Mouse (Mus musculus): ENCODE data around the gene Wnt6. TPM values are rescaled to one million over a fixed set of nuclear protein-coding genes. Genes with fewer than 3 reads are reported as not detected.

Gene Wnt6
- total RNA-seq, 2 experiments from 2014 or later = 1.1 to 1.8 TPM

DNA sequence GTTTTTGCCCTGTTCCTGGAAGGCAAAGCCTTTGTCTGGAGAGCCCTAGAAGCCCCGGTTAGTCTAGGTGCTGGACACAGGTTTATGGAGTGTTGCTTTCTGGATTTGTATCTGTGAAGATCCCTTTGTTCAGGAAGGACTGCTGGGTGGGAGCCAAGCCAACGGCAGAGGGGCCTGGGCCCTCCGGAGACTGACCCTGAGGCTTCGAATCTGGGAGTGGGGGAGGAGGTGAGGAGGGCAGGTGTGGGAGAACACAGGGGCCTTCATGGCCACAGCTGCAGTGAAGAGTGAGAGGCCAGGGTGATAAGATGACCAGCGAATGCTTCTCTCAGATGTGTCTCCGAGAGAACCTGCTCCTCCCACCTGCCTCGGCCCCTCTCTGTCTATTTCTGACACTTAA is 2.4 kb downstream of the Wnt6 start:
- no peak for DNase-seq (ENCODE audit: low spot score in 2 of 2)

DNA sequence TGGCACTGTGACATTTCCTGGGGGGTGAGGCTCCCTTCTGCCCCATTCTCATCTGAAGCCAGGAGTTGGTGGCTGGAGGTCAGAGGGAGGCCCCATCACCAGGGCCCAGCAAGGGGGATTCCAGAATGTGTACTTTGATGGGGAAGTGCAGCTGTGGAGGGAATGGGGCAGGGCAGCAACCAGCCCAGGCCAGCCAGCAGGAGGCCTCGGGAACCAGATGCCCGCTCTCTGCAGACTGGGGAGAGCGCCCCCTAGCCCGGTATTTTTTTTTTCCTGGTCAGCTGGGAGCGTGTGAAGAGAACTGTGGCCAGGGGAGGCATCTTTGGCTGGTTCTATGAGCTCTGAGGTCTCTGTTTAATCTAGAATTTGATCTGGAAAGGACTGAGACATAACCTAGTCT is 4.1 kb downstream of the Wnt6 start:
- no peak for DNase-seq (ENCODE audit: low spot score in 2 of 2)

DNA sequence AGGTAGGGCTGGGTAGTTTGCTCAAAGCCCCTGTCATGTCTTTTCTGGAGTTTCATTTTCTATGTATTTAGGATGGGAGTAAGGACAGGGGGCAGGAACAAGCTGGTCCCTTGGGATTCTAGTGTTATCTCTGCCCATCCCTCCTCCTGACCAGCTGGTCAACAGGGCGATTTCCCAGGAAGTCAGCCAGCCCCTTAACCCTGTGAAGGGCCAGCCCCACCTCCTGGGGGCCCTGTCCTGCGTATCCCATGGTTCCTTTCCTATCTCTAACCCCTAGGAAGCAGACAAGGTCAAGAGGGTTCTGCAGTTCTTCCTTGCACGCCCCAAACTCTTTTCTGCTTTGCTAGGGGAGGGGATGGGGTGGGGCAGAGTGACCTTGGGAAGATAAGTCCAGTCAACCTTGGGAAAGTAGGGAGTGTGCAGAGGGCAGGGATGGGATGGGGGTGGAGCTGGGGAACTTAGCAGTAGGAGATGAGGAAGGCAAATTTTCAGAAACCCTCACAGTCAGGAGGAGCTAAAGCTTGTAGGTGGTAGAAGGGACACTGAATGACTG is 7.3 kb downstream of the Wnt6 start:
- no peak for DNase-seq (ENCODE audit: low spot score in 2 of 2)

DNA sequence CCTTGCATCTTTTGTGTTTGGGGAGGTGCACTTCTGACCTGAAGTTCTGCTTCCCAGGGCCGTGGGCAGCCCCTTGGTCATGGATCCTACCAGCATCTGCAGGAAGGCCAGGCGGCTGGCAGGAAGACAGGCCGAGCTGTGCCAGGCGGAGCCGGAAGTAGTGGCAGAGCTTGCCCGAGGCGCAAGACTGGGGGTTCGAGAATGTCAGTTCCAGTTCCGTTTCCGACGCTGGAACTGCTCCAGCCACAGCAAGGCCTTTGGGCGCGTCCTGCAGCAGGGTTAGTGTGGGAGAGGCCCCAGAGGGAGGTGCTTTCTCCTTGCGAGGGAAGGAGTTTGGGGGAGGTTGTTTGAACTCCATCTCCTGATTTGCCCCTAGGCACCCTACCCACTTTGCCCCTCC is 10.4 kb downstream of the Wnt6 start:
- DNase-seq (ENCODE audit: low spot score in 2 of 2) = no peak

DNA sequence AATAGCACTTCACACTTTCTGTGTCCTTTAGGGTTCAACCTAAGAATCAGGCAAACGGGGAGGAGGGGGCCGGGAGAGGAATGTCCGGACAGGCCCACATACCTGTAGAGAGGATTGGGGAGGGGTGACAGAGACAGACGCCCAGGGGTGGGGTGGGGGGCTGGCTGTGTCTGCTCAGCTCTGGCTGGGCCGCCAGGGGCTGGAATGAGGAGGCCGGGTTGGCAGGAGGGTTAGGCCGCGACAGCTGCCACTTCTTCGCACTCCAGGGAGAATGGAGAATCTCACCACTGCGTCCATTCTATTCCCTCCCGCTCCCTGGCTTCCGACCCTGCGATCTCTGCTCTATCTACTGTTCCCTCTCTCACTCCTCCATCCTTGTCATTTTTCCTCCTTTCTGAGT is 11.9 kb downstream of the Wnt6 start:
- DNase-seq (ENCODE audit: low spot score in 2 of 2) = no peak

DNA sequence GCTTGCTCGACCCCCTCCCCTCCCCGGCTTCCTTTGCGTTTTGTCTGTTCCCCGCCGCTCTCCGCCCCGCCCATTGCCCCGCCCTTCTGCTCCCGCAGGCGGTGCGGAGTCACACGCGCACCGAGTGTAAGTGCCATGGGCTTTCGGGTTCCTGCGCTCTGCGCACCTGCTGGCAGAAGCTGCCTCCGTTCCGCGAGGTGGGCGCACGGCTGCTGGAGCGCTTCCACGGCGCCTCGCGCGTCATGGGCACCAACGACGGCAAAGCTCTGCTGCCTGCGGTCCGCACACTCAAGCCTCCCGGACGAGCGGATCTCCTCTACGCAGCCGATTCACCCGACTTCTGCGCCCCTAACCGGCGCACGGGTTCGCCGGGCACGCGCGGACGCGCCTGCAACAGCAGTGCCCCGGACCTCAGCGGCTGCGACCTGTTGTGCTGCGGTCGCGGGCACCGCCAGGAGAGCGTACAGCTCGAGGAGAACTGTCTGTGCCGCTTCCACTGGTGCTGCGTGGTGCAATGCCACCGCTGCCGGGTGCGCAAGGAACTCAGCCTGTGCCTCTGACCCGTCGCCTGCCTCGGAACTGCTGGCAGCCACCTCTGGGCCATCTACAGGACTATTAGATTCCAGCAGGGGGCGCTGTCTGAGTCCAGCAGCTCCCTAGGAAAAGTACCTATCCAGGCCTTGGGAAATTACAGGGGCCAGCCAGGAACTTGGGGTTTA is 12.5 kb downstream of the Wnt6 start:
- DNase-seq (ENCODE audit: low spot score in 2 of 2) = peak in 1 of 2 experiments; percentile 71

DNA sequence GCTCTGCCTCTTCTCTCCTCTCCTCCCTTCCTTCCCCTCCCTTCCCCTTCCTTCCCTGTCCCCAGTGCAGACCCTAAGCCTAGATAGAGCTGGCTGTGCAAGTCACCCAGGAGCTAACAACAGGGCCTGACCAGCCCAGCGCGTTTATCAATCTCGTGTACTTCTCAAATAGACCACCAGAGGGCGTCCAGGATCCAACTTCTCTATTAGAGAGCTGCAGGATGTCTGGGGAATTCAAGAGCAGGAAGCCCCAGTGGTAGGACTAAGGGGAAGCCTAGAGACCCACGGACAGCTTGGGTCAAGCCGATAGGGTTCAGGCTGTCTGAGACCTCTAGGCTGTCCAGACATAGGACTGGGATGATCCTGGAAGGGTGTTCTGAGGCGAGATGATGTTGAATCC is 16.2 kb downstream of the Wnt6 start:
- peak in 1 of 2 experiments; percentile 74 for DNase-seq (ENCODE audit: low spot score in 2 of 2)

DNA sequence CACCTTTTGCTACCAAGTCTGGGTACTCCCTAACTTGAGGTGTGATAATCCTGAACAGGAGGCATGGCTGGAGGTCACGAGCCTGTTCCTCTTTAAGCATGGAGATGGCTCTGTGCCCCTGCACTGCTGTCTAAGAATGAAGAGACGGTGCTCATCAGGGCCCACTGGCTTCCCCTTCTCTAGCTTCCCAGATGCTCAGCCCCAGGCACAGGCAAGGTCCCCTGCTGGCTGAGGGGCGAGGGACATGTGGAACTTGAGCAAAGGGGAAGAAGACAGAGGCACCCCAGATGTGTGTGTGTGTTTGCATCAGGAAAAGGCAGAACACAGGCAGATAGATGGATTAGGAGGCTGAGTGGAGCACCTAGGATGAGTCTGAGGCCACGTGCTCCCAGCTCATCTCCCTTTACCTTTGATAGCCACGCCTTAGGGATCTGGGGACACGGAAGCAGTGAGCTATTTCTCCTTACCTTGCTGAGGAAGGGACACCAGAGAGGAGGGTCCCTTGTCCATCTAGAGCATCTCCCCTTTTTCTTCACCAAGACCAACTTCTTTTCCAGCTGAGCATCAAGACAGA is 17.0 kb downstream of the Wnt6 start:
- DNase-seq (ENCODE audit: low spot score in 2 of 2) = no peak

DNA sequence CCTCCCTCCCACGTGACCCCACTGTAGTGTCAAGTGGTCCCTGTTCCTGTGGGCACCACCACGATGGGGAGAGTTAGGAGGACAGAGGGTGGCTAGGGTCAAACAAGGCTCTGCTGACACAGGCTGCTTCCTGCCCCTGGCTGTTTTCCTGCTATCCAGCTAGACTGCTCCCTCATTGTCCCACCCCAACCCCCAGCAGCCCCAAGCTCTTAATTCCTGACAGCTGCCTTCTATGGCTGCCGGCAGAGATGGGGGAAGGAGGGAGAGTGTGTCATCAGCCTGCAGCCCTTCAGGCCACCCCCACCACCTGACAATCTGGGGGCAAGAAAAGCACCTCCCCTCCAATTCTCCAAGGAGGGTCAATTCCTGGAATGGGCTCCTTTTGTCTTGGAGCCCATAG is 18.4 kb downstream of the Wnt6 start:
- DNase-seq (ENCODE audit: low spot score in 2 of 2) = no peak

DNA sequence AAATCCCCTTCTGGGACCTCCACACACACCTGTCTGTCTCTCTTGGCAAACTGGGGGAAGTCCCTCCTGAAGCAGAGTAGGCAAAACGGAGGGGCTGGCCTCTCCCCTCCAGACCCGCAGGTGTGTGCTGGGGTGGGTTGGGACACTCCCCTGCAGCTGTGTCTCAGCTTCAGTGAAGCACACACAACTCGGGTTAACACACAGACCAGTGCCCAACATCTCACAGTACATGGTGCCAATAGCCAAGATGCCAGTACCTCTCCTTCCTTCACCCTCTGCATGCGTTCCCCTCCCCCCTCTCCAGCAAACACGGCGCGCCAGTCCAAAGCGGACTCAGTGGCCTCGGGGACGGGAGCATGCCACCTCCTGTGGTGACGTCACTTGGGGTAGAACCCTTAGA is 19.6 kb downstream of the Wnt6 start, which contains the start of gene Wnt10a:
Wnt10a (plus strand) TSS at position 268 of the 400 bp plus-strand sequence.
- no peak for DNase-seq (ENCODE audit: low spot score in 2 of 2)

DNA sequence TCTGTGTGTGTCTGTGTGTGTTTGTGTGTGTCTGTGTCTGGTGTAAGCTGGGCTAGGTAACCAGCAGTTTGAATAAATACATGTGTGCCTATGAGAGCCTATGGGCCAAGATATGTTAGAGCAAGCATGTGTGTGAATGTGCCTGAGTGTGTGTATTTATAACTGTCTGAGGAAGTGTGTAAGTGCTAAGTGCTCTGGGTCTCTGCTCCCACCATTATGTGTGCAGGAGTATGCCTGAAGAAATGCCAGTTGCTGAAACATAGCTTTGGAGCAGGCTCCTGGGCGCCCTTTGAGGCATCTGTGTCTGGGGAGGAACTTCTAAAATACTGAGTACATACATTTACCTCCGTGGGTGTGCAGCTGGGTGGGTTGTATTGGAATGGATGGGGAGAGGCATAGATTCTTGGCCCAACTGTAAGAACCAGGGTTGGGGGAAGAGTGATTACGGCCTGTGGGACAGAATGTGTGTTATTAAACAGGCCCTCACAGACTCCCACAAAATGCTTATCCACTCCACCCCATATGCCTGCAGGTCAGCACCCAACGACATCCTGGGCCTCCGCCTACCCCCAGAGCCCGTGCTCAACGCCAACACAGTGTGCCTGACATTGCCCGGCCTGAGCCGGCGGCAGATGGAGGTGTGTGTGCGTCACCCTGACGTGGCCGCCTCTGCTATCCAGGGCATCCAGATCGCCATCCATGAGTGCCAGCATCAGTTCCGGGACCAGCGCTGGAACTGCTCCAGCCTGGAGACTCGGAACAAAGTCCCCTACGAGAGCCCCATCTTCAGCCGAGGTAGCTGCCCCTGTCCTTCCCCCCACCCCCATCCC is 21.4 kb downstream of the Wnt6 start:
- no peak for DNase-seq (ENCODE audit: low spot score in 2 of 2)

DNA sequence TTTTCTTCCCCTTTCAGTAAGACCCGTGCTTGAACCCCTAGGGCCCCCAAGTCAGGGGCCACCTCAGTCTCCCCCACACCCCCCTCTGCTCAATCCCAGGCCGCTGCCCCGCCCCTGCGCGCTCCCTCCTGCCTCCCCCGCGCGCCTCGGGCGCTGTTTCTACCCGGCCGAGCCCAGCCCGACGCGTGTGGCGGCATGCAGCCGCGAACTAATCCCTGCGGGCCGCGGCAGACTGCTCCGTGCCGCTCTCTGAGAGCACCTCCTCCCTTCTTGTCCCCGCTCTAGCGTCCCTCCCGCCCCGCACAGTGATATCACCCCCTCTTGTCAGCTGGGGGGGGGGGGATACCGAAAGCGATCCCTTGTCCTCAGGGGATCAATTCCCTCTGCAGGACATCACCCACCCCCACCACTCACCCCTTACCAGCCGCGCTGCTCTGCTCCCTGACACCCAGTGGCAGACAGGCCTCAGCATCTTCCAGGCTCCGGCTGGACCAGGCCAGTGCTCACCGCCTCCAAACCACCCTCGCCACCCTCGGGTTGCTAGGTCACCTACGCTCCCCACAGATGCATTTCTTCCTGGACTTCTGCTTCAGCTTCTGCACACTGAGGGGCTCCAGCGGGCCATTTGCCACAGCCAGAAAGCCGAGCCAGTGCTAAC is 22.9 kb downstream of the Wnt6 start:
- DNase-seq (ENCODE audit: low spot score in 2 of 2) = no peak

DNA sequence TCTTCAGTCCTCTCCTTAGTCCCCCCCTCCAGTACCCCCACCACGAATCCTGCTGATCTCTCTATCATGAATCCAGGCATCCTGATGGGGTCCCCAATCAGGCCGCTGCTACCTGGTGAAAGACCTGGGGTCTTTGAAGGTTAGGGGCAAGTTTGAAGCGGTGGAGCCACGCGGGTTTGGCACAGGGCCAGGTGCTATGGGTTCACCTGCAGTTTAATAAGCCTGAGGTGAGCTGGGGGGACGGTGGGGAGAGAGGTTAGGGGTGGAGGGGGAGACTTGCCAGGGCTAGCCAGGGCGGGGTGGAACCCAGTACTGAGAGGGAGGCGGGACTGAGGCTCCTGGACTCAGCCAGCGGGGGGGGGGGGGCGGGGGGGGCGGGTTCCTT is 23.4 kb downstream of the Wnt6 start:
- no peak for DNase-seq (ENCODE audit: low spot score in 2 of 2)

DNA sequence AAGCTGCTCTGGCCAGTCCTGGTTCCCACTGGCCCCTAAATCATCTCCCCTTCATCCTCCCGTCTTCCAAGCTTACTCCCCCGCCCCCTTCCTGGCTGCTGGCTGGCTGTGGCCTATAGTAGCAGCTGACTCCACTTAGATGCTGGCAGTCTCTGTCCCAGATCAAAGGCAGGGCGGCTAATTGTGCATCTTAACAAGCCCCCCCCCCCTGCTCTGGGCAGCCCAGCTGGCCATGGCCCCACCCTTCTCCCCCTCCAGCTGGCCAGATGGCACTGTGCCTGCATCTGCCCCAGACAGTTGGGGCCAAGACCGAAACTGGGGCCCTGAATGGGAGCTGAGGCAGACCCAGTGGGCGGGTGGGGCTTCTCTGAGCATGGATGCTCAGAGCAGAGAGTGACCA is 25.8 kb downstream of the Wnt6 start:
- peak in 1 of 2 experiments; percentile 29 for DNase-seq (ENCODE audit: low spot score in 2 of 2)

DNA sequence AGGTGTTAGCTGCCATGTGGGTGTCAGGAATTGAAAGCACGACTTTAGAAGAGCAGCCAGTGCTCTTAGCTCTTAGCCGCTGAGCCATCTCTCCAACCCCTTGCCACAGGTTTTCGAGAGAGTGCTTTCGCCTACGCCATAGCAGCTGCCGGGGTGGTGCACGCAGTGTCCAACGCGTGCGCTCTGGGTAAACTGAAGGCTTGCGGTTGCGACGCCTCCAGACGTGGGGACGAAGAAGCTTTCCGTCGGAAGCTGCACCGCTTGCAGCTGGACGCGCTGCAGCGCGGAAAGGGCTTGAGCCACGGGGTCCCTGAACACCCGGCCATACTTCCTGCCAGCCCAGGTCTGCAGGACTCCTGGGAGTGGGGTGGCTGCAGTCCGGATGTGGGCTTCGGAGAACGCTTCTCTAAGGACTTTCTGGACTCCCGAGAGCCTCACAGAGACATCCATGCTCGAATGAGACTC is 28.8 kb downstream of the Wnt6 start:
- DNase-seq (ENCODE audit: low spot score in 2 of 2) = no peak

DNA sequence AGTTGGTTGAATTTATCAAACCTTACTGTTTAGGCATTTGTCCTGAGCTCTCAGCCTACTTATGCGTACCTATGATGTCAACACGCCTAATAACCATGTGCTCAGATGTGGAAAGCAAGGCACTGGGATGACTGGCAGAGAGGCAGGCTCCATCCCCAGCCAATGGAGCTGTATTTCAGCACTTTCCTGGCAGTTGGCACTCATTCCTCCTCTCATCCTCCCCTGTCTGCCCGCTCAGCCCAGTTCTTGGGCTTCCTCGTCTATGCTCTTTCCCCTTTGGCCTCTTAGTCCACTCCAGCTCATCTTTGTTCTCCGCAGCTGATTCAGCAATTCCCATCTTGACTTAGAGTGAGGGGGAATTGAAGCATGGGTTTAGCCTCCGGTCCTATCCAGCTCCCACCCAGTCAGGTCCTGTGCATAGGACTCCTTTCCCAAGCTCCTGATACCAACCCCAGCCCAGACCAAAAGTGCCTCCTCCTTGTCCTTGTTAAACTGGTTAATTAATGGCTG is 30.0 kb downstream of the Wnt6 start:
- DNase-seq (ENCODE audit: low spot score in 2 of 2) = no peak

DNA sequence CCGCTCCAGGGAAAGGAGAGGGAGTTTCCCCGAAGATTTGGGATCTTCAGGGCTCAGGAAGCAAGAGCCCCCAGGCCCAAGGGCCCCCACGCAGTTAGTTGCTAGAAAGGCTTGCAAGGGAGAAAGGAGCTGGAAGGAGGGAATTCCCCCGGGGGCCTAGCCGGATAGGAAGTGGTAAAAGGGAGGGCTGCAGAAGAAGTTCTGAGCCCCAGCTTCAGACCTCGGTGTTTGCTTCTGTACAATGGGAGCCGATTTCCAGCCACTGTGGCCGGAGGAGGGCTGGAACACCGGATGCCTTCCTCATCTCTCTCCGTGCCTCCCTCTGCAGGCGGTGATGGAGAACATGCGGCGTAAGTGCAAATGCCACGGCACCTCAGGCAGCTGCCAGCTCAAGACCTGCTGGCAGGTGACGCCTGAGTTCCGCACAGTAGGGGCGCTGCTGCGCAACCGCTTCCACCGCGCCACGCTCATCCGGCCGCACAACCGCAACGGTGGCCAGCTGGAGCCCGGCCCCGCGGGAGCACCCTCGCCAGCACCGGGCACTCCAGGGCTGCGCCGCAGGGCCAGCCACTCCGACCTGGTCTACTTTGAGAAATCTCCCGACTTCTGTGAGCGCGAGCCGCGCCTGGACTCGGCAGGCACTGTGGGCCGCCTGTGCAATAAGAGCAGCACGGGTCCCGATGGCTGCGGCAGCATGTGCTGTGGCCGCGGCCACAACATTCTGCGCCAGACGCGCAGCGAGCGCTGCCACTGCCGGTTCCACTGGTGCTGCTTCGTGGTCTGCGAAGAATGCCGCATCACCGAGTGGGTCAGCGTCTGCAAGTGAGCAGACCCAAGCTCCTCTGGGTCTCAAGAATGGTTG is 31.3 kb downstream of the Wnt6 start:
- peak in 1 of 2 experiments; percentile 52 for DNase-seq (ENCODE audit: low spot score in 2 of 2)

DNA sequence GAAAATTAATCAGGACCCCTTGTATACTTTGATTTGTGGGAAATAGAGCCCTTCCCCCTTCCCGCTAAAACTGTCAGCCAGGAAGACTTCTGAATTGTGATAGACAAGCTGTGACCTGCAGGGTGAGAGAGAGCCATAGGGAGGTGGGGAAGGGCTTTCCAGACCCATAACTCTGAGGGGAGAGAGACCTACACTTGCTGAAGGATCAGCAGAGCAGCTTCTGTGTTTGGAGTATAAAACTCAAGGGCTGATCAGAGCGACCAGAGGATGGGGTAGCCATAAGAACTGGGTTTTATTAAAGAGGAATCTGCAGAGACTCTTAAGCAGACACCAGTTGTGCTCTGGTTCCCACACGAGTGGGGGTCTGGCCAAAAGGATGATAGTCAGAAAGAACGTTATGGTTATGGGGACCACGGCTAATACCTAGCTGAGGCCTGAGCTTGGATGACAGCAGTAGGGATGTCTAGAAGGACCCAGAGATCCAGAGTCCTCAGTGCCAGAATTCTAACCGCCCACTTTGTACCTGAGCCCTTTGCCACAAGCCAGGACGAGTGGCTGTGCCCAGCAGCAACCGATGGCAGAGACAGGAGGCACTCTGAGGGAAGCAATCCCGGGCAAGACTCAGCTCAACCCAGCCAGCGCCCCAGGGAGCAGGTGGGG is 32.6 kb downstream of the Wnt6 start:
- DNase-seq (ENCODE audit: low spot score in 2 of 2) = no peak

DNA sequence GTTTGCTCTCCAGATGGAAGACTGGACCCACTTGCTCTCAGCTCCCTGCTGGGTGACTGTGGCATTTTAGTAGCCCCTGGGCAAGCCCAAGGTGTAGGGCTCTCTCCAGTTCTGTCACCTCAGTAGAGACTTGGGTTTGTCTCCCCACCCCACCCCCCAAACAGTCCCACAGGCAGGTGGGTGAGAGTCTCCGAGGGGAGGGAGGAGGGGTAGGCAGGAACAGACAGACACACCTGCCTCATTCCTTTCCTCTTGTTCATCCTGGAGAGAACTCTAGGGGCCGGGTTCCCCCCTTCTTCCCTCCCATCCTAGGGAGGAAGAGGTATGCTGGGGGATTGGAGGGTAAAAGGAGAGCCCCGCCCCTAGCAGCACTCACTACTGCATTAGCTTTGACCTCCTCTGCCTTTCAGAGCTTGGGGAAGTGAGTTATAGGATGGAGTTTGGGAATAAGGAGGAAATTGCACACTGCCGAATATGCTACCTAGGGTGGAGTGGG is 33.7 kb downstream of the Wnt6 start:
- no peak for DNase-seq (ENCODE audit: low spot score in 2 of 2)

All from gastrocnemius, postnatal 4 days (tissue).